Mouse (Mus musculus): ENCODE measurements at regions not wholly inside any gene's neighbourhood (a gene's known extent, or its start where the extent isn't known, plus 50 kb on each side); places are given as distances from the start of the nearest gene placed in this dataset.

DNA sequence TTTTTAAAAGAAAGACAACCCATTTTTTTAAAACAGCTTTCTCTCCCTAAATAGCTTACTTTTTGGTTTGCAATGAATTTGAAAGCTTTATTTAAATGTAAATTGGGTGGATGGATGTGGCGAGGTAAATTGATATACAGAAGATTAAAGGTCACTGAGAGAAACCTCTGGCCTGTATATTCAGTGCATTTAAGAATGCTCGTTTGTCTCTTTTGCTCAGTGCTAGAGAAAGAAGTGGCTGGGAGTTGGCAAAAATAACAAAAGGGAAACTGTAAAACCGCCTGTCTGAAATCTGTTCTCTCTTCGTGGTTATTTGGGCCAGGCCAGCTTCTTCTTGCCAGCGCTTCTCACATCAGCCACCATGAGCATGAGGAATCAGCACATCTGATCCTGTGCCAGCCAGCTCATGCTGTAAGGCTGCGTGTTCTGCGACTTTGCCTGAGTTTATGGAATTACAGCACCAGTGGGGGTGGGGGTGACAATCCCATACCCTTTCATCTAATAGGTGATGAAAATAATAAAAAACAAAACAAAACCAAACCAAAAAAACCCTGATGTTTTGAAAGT lies 62.7 kb upstream of the Cul1 start:
- H3K27ac ChIP-seq (replicated peaks): no peak overlapping the region
- no peaks in the 10 kb centered on the region for H3K9me3 ChIP-seq (ENCODE audit: control insufficient read depth, low read length)
- H3K4me1 ChIP-seq (replicated peaks; ENCODE audit: control insufficient read depth, insufficient read depth): no peaks in the 10 kb centered on the region
- WGBS: 34% methylated on average over 7 of the region's 7 CpGs
- DNase-seq (ENCODE audit: low spot score) (no peak), ATAC-seq (ENCODE audit: low FRiP score, low TSS enrichment) (no peak)
- H3K4me3 ChIP-seq (ENCODE audit: low read depth, low read length): no peak overlapping the region
- H3K36me3 ChIP-seq (ENCODE audit: control insufficient read depth, insufficient read depth, low read length): no peaks in the 10 kb centered on the region
- no peak for TF ChIP-seq CTCF (IDR thresholded peaks at IDR 0.05; ENCODE audit: low read depth)
- TF ChIP-seq EP300 (optimal IDR thresholded peaks at IDR 0.05): no peak
- H3K9ac ChIP-seq (ENCODE audit: low read length): no peak overlapping the region
- H3K4me2 ChIP-seq (replicated peaks; ENCODE audit: low read depth): no peak overlapping the region
- no peaks in the 10 kb centered on the region for H3K27me3 ChIP-seq (ENCODE audit: control insufficient read depth, insufficient read depth, low read length)

DNA sequence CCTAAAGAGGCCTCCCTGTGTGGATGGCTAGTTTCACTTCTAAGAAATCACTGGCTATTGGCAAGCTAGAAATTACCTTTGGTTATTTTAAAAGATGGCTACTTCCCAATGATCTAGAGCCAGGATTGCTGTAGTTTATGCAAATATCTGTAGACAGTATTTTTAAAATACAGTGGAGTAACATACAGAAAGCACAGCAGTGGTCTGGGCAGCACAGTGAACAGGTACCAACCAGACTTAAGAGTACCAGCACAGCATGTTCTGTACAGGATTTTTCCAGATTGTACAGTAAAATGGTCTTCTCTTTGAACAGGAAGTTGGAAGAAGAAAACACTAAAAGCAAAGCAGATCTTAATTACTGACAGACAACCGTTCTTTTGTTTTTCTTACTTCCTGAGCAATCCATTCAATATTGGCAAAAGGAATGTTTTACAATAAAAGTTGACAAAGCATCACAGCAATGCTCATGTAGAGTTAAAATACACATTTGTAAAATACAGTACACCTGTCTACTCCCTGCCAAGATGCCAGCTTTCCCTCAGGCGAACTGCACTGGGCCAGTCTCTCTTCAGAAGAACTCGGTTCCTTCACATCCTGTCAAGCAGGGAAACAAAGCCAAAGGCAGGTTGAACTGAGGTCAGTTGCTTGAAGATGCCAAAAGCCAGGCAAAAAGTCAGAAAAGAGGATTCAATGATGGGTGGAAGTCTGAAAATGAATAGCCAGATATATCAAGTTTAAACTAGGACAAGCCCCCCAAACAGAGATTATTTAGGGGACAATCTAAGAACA lies 62.0 kb upstream of the Cul1 start:
- WGBS: 43% methylated on average over 3 of the region's 3 CpGs
- no peaks in the 10 kb centered on the region for H3K36me3 ChIP-seq (ENCODE audit: control insufficient read depth, insufficient read depth, low read length)
- H3K4me1 ChIP-seq (replicated peaks; ENCODE audit: control insufficient read depth, insufficient read depth): no peaks in the 10 kb centered on the region
- H3K4me3 ChIP-seq (ENCODE audit: low read depth, low read length): no peak overlapping the region
- H3K27ac ChIP-seq (replicated peaks): no peak overlapping the region
- no peak overlapping the region for H3K4me2 ChIP-seq (replicated peaks; ENCODE audit: low read depth)
- H3K9me3 ChIP-seq (ENCODE audit: control insufficient read depth, low read length): no peaks in the 10 kb centered on the region
- H3K9ac ChIP-seq (ENCODE audit: low read length): no peak overlapping the region
- DNase-seq (ENCODE audit: low spot score): no peak
- TF ChIP-seq EP300 (optimal IDR thresholded peaks at IDR 0.05) (no peak), CTCF (IDR thresholded peaks at IDR 0.05; ENCODE audit: low read depth) (no peak)
- H3K27me3 ChIP-seq (ENCODE audit: control insufficient read depth, insufficient read depth, low read length): no peaks in the 10 kb centered on the region
- no peak for ATAC-seq (ENCODE audit: low FRiP score, low TSS enrichment)

DNA sequence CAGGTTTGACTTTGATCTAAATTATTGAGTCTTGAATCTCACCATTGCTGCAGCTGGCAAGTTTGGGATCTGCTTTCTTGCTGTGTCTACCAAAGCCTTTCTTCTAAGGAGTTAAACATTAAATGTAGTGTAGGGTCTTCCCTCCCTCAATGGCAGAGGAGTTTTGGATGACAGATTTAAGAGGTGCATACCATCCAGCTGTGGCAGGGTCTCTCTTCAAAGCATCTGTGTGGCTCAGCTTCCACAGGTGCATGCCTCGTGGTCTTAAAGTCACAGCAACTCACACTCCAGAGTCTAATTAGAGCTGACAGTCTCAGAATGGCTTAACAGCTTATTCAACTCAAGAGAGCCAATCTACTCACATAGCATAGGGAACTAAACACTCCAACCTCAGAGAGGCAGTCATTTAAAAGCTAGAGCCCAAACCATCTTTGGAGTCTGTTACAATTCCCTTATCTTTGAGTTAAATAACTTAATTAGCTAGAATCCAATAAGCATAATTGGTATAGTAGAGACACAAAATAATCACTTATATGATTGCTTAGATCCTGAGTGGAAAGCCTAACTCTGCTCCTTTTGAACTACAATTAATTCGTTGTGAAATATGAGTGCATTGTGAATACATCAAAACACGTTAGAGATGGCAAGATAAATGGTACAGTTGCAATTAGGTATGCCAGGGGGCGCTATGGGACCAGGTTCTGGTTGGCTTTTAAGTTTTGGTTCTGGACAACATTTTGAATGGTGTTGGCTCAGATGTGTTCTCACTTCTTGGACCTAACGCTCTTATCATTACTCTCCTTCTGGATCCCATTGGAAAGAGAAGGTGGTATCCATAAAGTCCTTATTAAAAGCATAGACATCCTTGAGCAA lies 57.5 kb upstream of the Cul1 start:
- Histone ChIP-seq H3K9me3 (ENCODE audit: control insufficient read depth, low read length) (no peaks in the 10 kb centered on the region), H3K4me3 (ENCODE audit: low read depth, low read length) (no peak overlapping the region), H3K27ac (replicated peaks) (no peak overlapping the region), H3K27me3 (ENCODE audit: control insufficient read depth, insufficient read depth, low read length) (no peaks in the 10 kb centered on the region), H3K9ac (ENCODE audit: low read length) (no peak overlapping the region), H3K4me1 (replicated peaks; ENCODE audit: control insufficient read depth, insufficient read depth) (no peaks in the 10 kb centered on the region), H3K36me3 (ENCODE audit: control insufficient read depth, insufficient read depth, low read length) (no peaks in the 10 kb centered on the region), H3K4me2 (replicated peaks; ENCODE audit: low read depth) (no peak overlapping the region)
- DNase-seq (ENCODE audit: low spot score) (peak; percentile 37), ATAC-seq (ENCODE audit: low FRiP score, low TSS enrichment) (no peak)
- WGBS: 35% methylated on average over 5 of the region's 5 CpGs
- TF ChIP-seq CTCF (IDR thresholded peaks at IDR 0.05; ENCODE audit: low read depth): peak; percentile 79
- TF ChIP-seq EP300 (optimal IDR thresholded peaks at IDR 0.05): no peak

Measured in stomach, postnatal 0 days (tissue).